Mouse (Mus musculus) kidney, embryonic 15.5 days (tissue): ENCODE measurements at regions not wholly inside any gene's neighbourhood (a gene's known extent, or its start where the extent isn't known, plus 50 kb on each side); places are given as distances from the start of the nearest gene placed in this dataset.
A peak's percentile ranks its signal among the peaks of the same experiment; 100 is the strongest.

Source experiments
- ATAC-seq: fragments of 200-750 bp; cut with Nextera tagmentation; replicated peaks from 2 replicates; pipeline ENCODE4 v1.8.0; 2017; ENCODE audit warnings: moderate TSS enrichment; ENCODE audit not compliant: low FRiP score
- H3K27ac ChIP-seq: fragments of 300-500 bp; sonication (generic); 2 replicates; pipeline ENCODE4 v1.5.1; 2015; ENCODE audit warnings: mild to moderate bottlenecking, inconsistent platforms
- H3K27me3 ChIP-seq: fragments of 300-500 bp; sonication (generic); 2 replicates; pipeline ENCODE4 v1.6.1; 2015; ENCODE audit warnings: inconsistent platforms
- H3K36me3 ChIP-seq: fragments of 300-500 bp; sonication (generic); 2 replicates; pipeline ENCODE4 v1.6.1; 2015; ENCODE audit warnings: inconsistent platforms
- H3K4me1 ChIP-seq: fragments of 300-500 bp; sonication (generic); 2 replicates; pipeline ENCODE4 v1.6.1; 2015; ENCODE audit warnings: inconsistent platforms
- H3K4me2 ChIP-seq: fragments of 300-500 bp; sonication (generic); 2 replicates; pipeline ENCODE4 v1.6.1; 2015; ENCODE audit warnings: moderate library complexity, mild to moderate bottlenecking, inconsistent platforms
- H3K4me3 ChIP-seq: fragments of 300-500 bp; sonication (generic); replicated peaks from 2 replicates; pipeline ENCODE4 v1.5.1; 2015; ENCODE audit warnings: mild to moderate bottlenecking, inconsistent platforms
- H3K9ac ChIP-seq: fragments of 300-500 bp; sonication (generic); 2 replicates; pipeline ENCODE4 v1.6.1; 2015; ENCODE audit warnings: mild to moderate bottlenecking, inconsistent platforms
- H3K9me3 ChIP-seq: fragments of 300-500 bp; sonication (generic); replicated peaks from 2 replicates; pipeline ENCODE4 v1.6.1; 2016; ENCODE audit warnings: inconsistent platforms
- WGBS: fragments of 180-500 bp; shearing (Covaris S2); methylation state at CpG from one replicate; pipeline ENCODE4 v1.1.7; 2015; ENCODE audit warnings: mixed read lengths; 5-methylcytosine and 5-hydroxymethylcytosine counted together

DNA sequence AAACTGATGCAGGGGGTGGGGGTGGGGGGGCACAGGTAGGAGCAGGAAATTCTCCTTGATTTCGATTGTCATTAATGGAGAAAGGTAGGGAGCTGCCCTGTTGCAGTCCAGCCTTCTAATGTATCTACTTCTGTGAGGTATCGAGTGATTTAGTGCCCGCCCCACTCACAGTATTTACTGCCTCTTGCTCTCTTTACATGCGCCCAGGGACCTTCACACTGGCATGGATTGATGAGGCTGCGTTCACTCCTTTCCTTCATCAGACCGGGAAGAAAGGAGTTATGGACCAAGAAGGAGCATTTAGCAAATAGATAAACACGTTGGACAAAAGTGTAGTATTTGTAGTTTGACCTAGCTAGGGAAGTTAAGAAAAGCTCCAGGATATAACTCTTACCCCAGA is 145.6 kb upstream of the Spag17 start:
- no peak overlapping the region for H3K9ac ChIP-seq
- ATAC-seq = peak; percentile 70; the same call in 1 of the 2 replicates
- no peaks in the 10 kb centered on the region for H3K4me1 ChIP-seq
- WGBS = 17% methylated on average over 7 of the region's 7 CpGs
- no peaks in the 10 kb centered on the region for H3K36me3 ChIP-seq
- H3K4me3 ChIP-seq = no peak overlapping the region
- peaks cover 6% of the 10 kb centered on the region; the same call in 1 of the 2 replicates for H3K27me3 ChIP-seq
- H3K4me2 ChIP-seq = no peak overlapping the region
- no peak overlapping the region for H3K27ac ChIP-seq
- H3K9me3 ChIP-seq = no peaks in the 10 kb centered on the region

- no peak overlapping the region for H3K9ac ChIP-seq
- H3K36me3 ChIP-seq = no peaks in the 10 kb centered on the region
- H3K9me3 ChIP-seq = no peaks in the 10 kb centered on the region
- no peak overlapping the region for H3K4me2 ChIP-seq
- no peak overlapping the region for H3K27ac ChIP-seq
- WGBS = 70% methylated on average over 3 of the region's 3 CpGs
- no peak overlapping the region for H3K4me3 ChIP-seq
- H3K4me1 ChIP-seq = no peaks in the 10 kb centered on the region
- peaks cover 4% of the 10 kb centered on the region; the same call in 1 of the 2 replicates for H3K27me3 ChIP-seq
- ATAC-seq = no peak
Measured at GRCm38 (mm10) chr3:99741249-99742222, 143.7 kb upstream of the Spag17 start.

DNA sequence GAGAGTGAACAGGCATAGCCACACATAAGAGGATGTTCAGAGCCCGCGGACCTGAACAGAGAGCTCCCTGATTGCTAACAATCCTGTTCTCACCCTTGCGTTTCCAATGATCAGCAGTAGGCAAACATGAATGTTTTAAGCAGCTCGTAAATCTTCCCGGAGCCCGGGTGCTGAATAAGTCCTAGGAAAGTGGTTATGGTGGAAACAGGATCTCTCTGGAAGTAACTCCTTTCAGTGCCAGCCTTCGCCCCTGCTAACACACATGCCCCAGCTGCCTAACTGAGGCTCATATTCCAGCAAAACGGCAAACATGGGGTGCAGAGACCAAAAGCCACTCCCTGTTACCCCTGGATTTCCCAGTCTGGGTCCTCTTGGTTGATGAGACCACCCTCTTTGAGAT is 135.5 kb upstream of the Spag17 start:
- Histone ChIP-seq H3K36me3 (no peaks in the 10 kb centered on the region), H3K4me1 (no peaks in the 10 kb centered on the region), H3K27ac (no peak overlapping the region), H3K4me3 (no peak overlapping the region), H3K4me2 (peak overlapping the region; percentile 32; the same call in 1 of the 2 replicates), H3K9ac (no peak overlapping the region), H3K9me3 (no peaks in the 10 kb centered on the region), H3K27me3 (0 out of 2 replicates have a peak, but pooled peaks cover 3% of the 10 kb centered on the region)
- 31% methylated on average over 8 of the region's 8 CpGs for WGBS
- ATAC-seq = 0 out of 2 replicates have a peak, but pooled peaks have one; percentile 49

DNA sequence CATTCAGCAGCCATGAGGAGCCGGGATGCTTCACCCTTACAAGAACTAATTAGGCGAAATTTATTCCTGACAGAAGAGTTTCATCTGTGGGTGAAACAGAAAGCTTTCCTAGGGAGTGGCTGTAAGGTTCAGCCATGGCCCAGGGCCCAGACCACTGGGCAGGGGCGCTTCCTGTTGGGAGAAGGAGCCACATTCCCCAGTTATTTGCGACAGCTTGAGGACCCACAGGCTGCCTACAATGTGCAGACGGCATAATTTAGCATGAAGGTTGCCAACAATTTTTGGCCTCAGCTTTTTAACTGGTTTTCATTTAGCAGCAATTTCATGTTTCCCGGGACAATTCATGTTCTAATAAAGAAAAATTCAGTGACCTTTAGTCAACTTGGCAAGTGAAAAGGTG is 106.7 kb upstream of the Spag17 start:
- Histone ChIP-seq H3K4me2 (no peak overlapping the region), H3K27me3 (peaks cover 3% of the 10 kb centered on the region; the same call in 1 of the 2 replicates), H3K36me3 (no peaks in the 10 kb centered on the region), H3K9ac (no peak overlapping the region), H3K4me3 (no peak overlapping the region), H3K9me3 (no peaks in the 10 kb centered on the region), H3K27ac (no peak overlapping the region), H3K4me1 (no peaks in the 10 kb centered on the region)
- no peak for ATAC-seq
- WGBS = 68% methylated on average over 6 of the region's 6 CpGs

DNA sequence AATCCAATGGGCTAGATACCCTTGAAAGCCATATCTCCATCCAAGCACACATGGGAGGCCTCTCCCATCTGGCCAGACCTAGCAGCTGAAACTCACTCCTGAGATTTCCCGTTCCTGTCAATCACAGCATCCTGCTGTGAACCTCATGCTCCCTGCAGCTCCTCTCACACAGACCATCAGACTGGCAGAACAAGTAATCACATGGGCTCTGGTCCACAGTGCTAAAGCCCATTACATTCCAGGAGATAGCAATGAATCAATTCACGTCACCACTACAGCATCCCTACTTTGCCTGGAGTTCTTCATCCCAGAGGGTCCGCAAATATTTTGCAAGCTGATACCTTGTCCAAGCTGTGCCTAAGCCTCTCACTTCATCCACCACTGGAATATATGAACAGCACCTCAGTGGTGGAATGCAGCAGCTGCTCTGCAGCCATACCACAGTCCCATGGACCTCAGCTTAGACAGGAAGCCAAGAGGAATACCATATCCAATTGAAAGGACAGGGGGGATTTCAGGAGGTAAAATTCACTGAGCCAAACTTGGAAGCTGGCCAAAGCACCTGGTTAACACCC is 99.2 kb upstream of the Spag17 start:
- Histone ChIP-seq H3K36me3 (no peaks in the 10 kb centered on the region), H3K9ac (no peak overlapping the region), H3K27ac (no peak overlapping the region), H3K4me2 (no peak overlapping the region), H3K4me1 (0 out of 2 replicates have a peak, but pooled peaks cover 3% of the 10 kb centered on the region), H3K4me3 (no peak overlapping the region), H3K9me3 (no peaks in the 10 kb centered on the region), H3K27me3 (no peaks in the 10 kb centered on the region)
- WGBS = 80% methylated on average over 3 of the region's 3 CpGs
- peak; percentile 29; the same call in 1 of the 2 replicates for ATAC-seq

GRCm38 (mm10) chr3:99791316-99791715 is 93.9 kb upstream of the Spag17 start:
- WGBS = 35% methylated on average over 6 of the region's 6 CpGs
- peak; percentile 88 for ATAC-seq

GRCm38 (mm10) chr3:99793622-99794021 is 91.6 kb upstream of the Spag17 start:
- ATAC-seq = no peak
- 0 out of 2 replicates have a peak, but pooled peaks cover 10% of the 10 kb centered on the region for H3K4me1 ChIP-seq
- H3K27me3 ChIP-seq = no peaks in the 10 kb centered on the region
- H3K36me3 ChIP-seq = no peaks in the 10 kb centered on the region
- 79% methylated on average over 3 of the region's 3 CpGs for WGBS
- no peaks in the 10 kb centered on the region for H3K9me3 ChIP-seq
- no peak overlapping the region for H3K9ac ChIP-seq
- H3K4me3 ChIP-seq = no peak overlapping the region
- H3K27ac ChIP-seq = no peak overlapping the region
- no peak overlapping the region for H3K4me2 ChIP-seq

More at GRCm38 (mm10) chr3:99791316-99791715, 93.9 kb upstream of the Spag17 start:
- Histone ChIP-seq H3K9ac (no peak overlapping the region), H3K4me3 (no peak overlapping the region), H3K27ac (peak overlapping the region; percentile 61), H3K36me3 (no peaks in the 10 kb centered on the region), H3K4me2 (no peak overlapping the region), H3K27me3 (no peaks in the 10 kb centered on the region), H3K9me3 (no peaks in the 10 kb centered on the region), H3K4me1 (0 out of 2 replicates have a peak, but pooled peaks cover 10% of the 10 kb centered on the region)

DNA sequence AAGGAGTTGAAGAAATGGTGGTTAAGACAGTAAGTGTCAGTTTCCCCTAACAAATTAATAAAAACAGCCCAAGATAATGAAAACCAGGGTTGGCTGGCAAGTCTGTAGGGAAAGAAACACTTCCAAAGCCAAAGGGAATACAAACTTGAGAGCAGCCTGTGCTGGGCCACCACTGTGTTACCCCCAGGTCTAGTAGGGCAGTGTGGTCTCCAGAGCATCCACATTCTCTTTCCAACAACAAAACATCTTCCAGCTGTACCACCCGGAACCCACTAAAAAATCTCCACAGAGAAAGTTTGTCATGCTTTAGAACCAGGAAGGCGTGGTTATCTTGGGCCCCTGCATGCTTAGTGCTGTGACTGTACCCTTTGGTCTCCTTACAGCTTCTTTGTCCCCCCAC is 89.4 kb upstream of the Spag17 start:
- Histone ChIP-seq H3K9me3 (no peaks in the 10 kb centered on the region), H3K4me3 (no peak overlapping the region), H3K27me3 (no peaks in the 10 kb centered on the region), H3K4me2 (no peak overlapping the region), H3K4me1 (0 out of 2 replicates have a peak, but pooled peaks cover 6% of the 10 kb centered on the region), H3K36me3 (no peaks in the 10 kb centered on the region), H3K9ac (no peak overlapping the region), H3K27ac (no peak overlapping the region)
- WGBS = 88% methylated on average over 2 of the region's 2 CpGs
- ATAC-seq = no peak

DNA sequence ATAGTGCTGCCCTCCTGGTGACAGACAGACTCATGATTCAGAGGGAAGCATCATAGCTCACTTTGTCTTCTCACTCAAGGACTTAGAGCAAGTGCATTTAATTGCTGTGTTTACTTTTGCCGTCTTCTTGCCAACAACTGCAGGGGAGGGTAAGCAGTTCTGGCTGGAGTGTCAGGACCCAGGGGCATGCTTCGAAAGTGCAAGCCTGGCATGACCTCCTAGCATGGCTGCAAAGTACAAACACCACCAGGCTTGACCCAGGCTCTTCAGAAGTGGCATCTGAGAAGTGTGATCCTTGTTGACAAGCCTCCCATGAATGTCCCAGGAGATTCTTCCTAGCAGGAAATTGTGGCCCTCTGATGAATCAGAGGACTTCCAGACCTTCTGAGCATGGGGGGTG is 87.4 kb upstream of the Spag17 start:
- no peak overlapping the region for H3K27ac ChIP-seq
- no peaks in the 10 kb centered on the region for H3K27me3 ChIP-seq
- no peaks in the 10 kb centered on the region for H3K36me3 ChIP-seq
- no peak overlapping the region for H3K9ac ChIP-seq
- 36% methylated on average over 2 of the region's 2 CpGs for WGBS
- H3K4me1 ChIP-seq = no peaks in the 10 kb centered on the region
- no peak overlapping the region for H3K4me2 ChIP-seq
- no peak for ATAC-seq
- no peaks in the 10 kb centered on the region for H3K9me3 ChIP-seq
- no peak overlapping the region for H3K4me3 ChIP-seq

GRCm38 (mm10) chr3:99810532-99810931 is 74.7 kb upstream of the Spag17 start:
- ATAC-seq = 0 out of 2 replicates have a peak, but pooled peaks have one; percentile 22
- Histone ChIP-seq H3K4me1 (peaks cover 10% of the 10 kb centered on the region; the same call in 1 of the 2 replicates), H3K4me2 (no peak overlapping the region), H3K27ac (0 out of 2 replicates have a peak overlapping the region, but pooled peaks have one; percentile 32), H3K9ac (no peak overlapping the region), H3K36me3 (no peaks in the 10 kb centered on the region), H3K9me3 (no peaks in the 10 kb centered on the region), H3K27me3 (no peaks in the 10 kb centered on the region), H3K4me3 (no peak overlapping the region)
- 66% methylated on average over 4 of the region's 4 CpGs for WGBS

- 66% methylated on average over 3 of the region's 3 CpGs for WGBS
- Histone ChIP-seq H3K4me1 (peaks cover 10% of the 10 kb centered on the region; the same call in 1 of the 2 replicates), H3K27me3 (no peaks in the 10 kb centered on the region), H3K9me3 (no peaks in the 10 kb centered on the region), H3K27ac (0 out of 2 replicates have a peak overlapping the region, but pooled peaks have one; percentile 32), H3K4me3 (no peak overlapping the region), H3K36me3 (no peaks in the 10 kb centered on the region), H3K4me2 (no peak overlapping the region), H3K9ac (no peak overlapping the region)
- no peak for ATAC-seq
Measured at GRCm38 (mm10) chr3:99811276-99811675, 73.9 kb upstream of the Spag17 start.

- Histone ChIP-seq H3K9ac (no peak overlapping the region), H3K4me3 (no peak overlapping the region), H3K4me2 (no peak overlapping the region), H3K4me1 (peaks cover 12% of the 10 kb centered on the region), H3K9me3 (no peaks in the 10 kb centered on the region), H3K27me3 (no peaks in the 10 kb centered on the region), H3K36me3 (no peaks in the 10 kb centered on the region), H3K27ac (no peak overlapping the region)
- WGBS = 30% methylated on average over 4 of the region's 4 CpGs
- ATAC-seq = no peak
Measured at GRCm38 (mm10) chr3:99812836-99813235, 72.4 kb upstream of the Spag17 start.
